10 mouse cellular contexts compared by ENCODE assay signal in genomic region chr12:112744211-112744610, GRCm38 (mm10). TPM values are rescaled to one million over a fixed set of nuclear protein-coding genes. Genes with fewer than 3 reads are reported as not detected.
DNase-seq lines count a peak whose midpoint lies in the region; ATAC-seq lines count a peak whose summit lies in the region.
"Had no signal": no experiment of that assay in that cellular context is flagged by ENCODE, and none has a peak within 500 bp of the region (broad histone marks: within the 10 kb centered on the region; RNA-seq: fewer than 3 reads in every experiment).

No protein-coding gene starts in this region.

- H3K27ac ChIP-seq in heart, embryonic 12.5 days (ENCODE audit: poor library complexity, severe bottlenecking) = no peak overlapping the region
- H3K27ac ChIP-seq in midbrain, embryonic 12.5 days (replicated peaks) = no peak overlapping the region
- H3K27ac ChIP-seq in midbrain, embryonic 11.5 days (ENCODE audit: low read depth, low read length) = no peak overlapping the region
- no peak overlapping the region for H3K27ac ChIP-seq in hindbrain, embryonic 11.5 days (ENCODE audit: low read depth, low read length)
- H3K27ac ChIP-seq in limb, embryonic 10.5 days = 0 out of 2 replicates have a peak overlapping the region, but pooled peaks have one; percentile 21

- H3K9ac ChIP-seq in heart, embryonic 12.5 days = peak overlapping the region; percentile 28; the same call in 1 of the 2 replicates
- peak overlapping the region; percentile 8; the same call in 1 of the 2 replicates for H3K9ac ChIP-seq in midbrain, embryonic 12.5 days (replicated peaks)
- no peak overlapping the region for H3K9ac ChIP-seq in midbrain, embryonic 11.5 days (ENCODE audit: low read length)
- 0 out of 2 replicates have a peak overlapping the region, but pooled peaks have one; percentile 19 for H3K9ac ChIP-seq in hindbrain, embryonic 11.5 days (ENCODE audit: low read depth, low read length)

- no peaks in the 10 kb centered on the region for H3K9me3 ChIP-seq in heart, embryonic 12.5 days (replicated peaks)
- H3K9me3 ChIP-seq in midbrain, embryonic 12.5 days = no peaks in the 10 kb centered on the region
- no peaks in the 10 kb centered on the region for H3K9me3 ChIP-seq in midbrain, embryonic 11.5 days (ENCODE audit: control insufficient read depth, low read length)
- H3K9me3 ChIP-seq in hindbrain, embryonic 11.5 days (ENCODE audit: control insufficient read depth, low read length) = no peaks in the 10 kb centered on the region
- no peaks in the 10 kb centered on the region for H3K9me3 ChIP-seq in limb, embryonic 10.5 days (replicated peaks)

- intact Hi-C loops in heart, postnatal 25 days (cut with DNase I) = no loop called here

- no peak overlapping the region for H3K4me3 ChIP-seq in heart, embryonic 12.5 days
- no peak overlapping the region for H3K4me3 ChIP-seq in midbrain, embryonic 12.5 days
- H3K4me3 ChIP-seq in midbrain, embryonic 11.5 days (ENCODE audit: low read depth, low read length) = no peak overlapping the region
- no peak overlapping the region for H3K4me3 ChIP-seq in hindbrain, embryonic 11.5 days (ENCODE audit: low read depth, low read length)
- H3K4me3 ChIP-seq in limb, embryonic 10.5 days = no peak overlapping the region

- H3K36me3 ChIP-seq in heart, embryonic 12.5 days = peaks cover 12% of the 10 kb centered on the region
- peaks cover 4% of the 10 kb centered on the region for H3K36me3 ChIP-seq in midbrain, embryonic 12.5 days
- H3K36me3 ChIP-seq in midbrain, embryonic 11.5 days (ENCODE audit: control insufficient read depth, insufficient read depth, low read length) = no peaks in the 10 kb centered on the region
- no peaks in the 10 kb centered on the region for H3K36me3 ChIP-seq in hindbrain, embryonic 11.5 days (ENCODE audit: control insufficient read depth, insufficient read depth, low read length)
- H3K36me3 ChIP-seq in limb, embryonic 10.5 days = peaks cover 31% of the 10 kb centered on the region

- H3K4me2 ChIP-seq in heart, embryonic 12.5 days = no peak overlapping the region
- H3K4me2 ChIP-seq in midbrain, embryonic 12.5 days (replicated peaks) = no peak overlapping the region
- H3K4me2 ChIP-seq in midbrain, embryonic 11.5 days = no peak overlapping the region
- no peak overlapping the region for H3K4me2 ChIP-seq in hindbrain, embryonic 11.5 days (replicated peaks; ENCODE audit: low read depth, low read length)

- no peak for DNase-seq in heart, postnatal 25 days (ENCODE audit: low spot score)
- DNase-seq in midbrain, embryonic 11.5 days (ENCODE audit: low spot score, missing footprints) = no peak
- DNase-seq in hindbrain, embryonic 11.5 days (ENCODE audit: low spot score) = no peak
- no peak for DNase-seq in limb, embryonic 10.5 days (ENCODE audit: low spot score)
- DNase-seq in yolk sac, embryonic 10.5 days (ENCODE audit: low spot score) = no peak
- DNase-seq: kidney, adult 8-10 months; thymus, postnatal 25 days had no signal

- H3K4me1 ChIP-seq in heart, embryonic 12.5 days (replicated peaks) = peaks cover 32% of the 10 kb centered on the region
- H3K4me1 ChIP-seq in midbrain, embryonic 12.5 days = peaks cover 14% of the 10 kb centered on the region
- peaks cover 5% of the 10 kb centered on the region for H3K4me1 ChIP-seq in midbrain, embryonic 11.5 days (ENCODE audit: control insufficient read depth, insufficient read depth, low read length)
- no peaks in the 10 kb centered on the region; the same call in 1 of the 2 replicates for H3K4me1 ChIP-seq in hindbrain, embryonic 11.5 days (replicated peaks; ENCODE audit: control insufficient read depth, insufficient read depth, low read length)
- peaks cover 35% of the 10 kb centered on the region for H3K4me1 ChIP-seq in limb, embryonic 10.5 days

- 88% methylated on average over 11 of the region's 11 CpGs for WGBS in heart, embryonic 12.5 days
- 86% methylated on average over 11 of the region's 11 CpGs for WGBS in midbrain, embryonic 12.5 days
- 87% methylated on average over 10 of the region's 11 CpGs for WGBS in midbrain, embryonic 11.5 days
- WGBS in hindbrain, embryonic 11.5 days = 86% methylated on average over 11 of the region's 11 CpGs
- 70% methylated on average over 11 of the region's 11 CpGs for WGBS in limb, embryonic 10.5 days

- no peak for ATAC-seq in heart, embryonic 12.5 days (ENCODE audit: insufficient number of reproducible peaks, low FRiP score)
- ATAC-seq in midbrain, embryonic 12.5 days (ENCODE audit: low FRiP score, low read depth) = no peak
- no peak for ATAC-seq in midbrain, embryonic 11.5 days (ENCODE audit: low FRiP score)
- ATAC-seq in hindbrain, embryonic 11.5 days (ENCODE audit: low FRiP score) = no peak
- ATAC-seq: activated CD4-positive, CD25-positive, alpha-beta regulatory T cell, adult 4 months had no signal

- H3K27me3 ChIP-seq in heart, embryonic 12.5 days (replicated peaks) = no peaks in the 10 kb centered on the region
- H3K27me3 ChIP-seq in midbrain, embryonic 12.5 days = no peaks in the 10 kb centered on the region
- no peaks in the 10 kb centered on the region for H3K27me3 ChIP-seq in midbrain, embryonic 11.5 days (ENCODE audit: control insufficient read depth, insufficient read depth, low read length)
- no peaks in the 10 kb centered on the region for H3K27me3 ChIP-seq in hindbrain, embryonic 11.5 days (ENCODE audit: control insufficient read depth, insufficient read depth, low read length)
- no peaks in the 10 kb centered on the region for H3K27me3 ChIP-seq in limb, embryonic 10.5 days (ENCODE audit: low read depth, poor library complexity, severe bottlenecking)

RNA-seq across cellular contexts. Expression of gene Pld4, which starts 16.2 kb away (rescaled TPM):
- polyA plus RNA-seq in heart, embryonic 12.5 days (2016; fragmentation: Nextera tagmentation; extraction: Ambion mirVana) = 3.0 and 4.2 TPM in 2 replicates
- total RNA-seq in heart, postnatal 25 days (2021) = 1 to 10 TPM; 5.6 to 6.9 TPM
- polyA plus RNA-seq in midbrain, embryonic 12.5 days (2016; fragmentation: Nextera tagmentation; extraction: Ambion mirVana) = 4.7 and 6.7 TPM in 2 replicates
- 3.5 and 4.2 TPM in 2 replicates for polyA plus RNA-seq in midbrain, embryonic 11.5 days (2014; fragmentation: Nextera tagmentation; extraction: Ambion mirVana)
- polyA plus RNA-seq in hindbrain, embryonic 11.5 days (2014; fragmentation: Nextera tagmentation; extraction: Ambion mirVana) = 4.7 and 6.2 TPM in 2 replicates
- 2.1 and 3.5 TPM in 2 replicates for polyA plus RNA-seq in limb, embryonic 10.5 days (2016; fragmentation: Nextera tagmentation; extraction: Ambion mirVana)

RNA-seq across cellular contexts. Expression of gene Cep170b, which starts 24.0 kb away (rescaled TPM):
- 7.0 and 7.3 TPM in 2 replicates for polyA plus RNA-seq in heart, embryonic 12.5 days (2016; fragmentation: Nextera tagmentation; extraction: Ambion mirVana)
- 1 to 10 TPM; 7.7 to 9.8 TPM for total RNA-seq in heart, postnatal 25 days (2021)
- polyA plus RNA-seq in midbrain, embryonic 12.5 days (2016; fragmentation: Nextera tagmentation; extraction: Ambion mirVana) = 15.0 and 16.8 TPM in 2 replicates
- 5.2 and 5.5 TPM in 2 replicates for polyA plus RNA-seq in midbrain, embryonic 11.5 days (2014; fragmentation: Nextera tagmentation; extraction: Ambion mirVana)
- 8.5 and 8.7 TPM in 2 replicates for polyA plus RNA-seq in hindbrain, embryonic 11.5 days (2014; fragmentation: Nextera tagmentation; extraction: Ambion mirVana)
- polyA plus RNA-seq in limb, embryonic 10.5 days (2016; fragmentation: Nextera tagmentation; extraction: Ambion mirVana) = 6.7 and 12.3 TPM in 2 replicates

RNA-seq across cellular contexts. Expression of gene Ahnak2, which starts 58.2 kb away (rescaled TPM):
- polyA plus RNA-seq in heart, embryonic 12.5 days (2016; fragmentation: Nextera tagmentation; extraction: Ambion mirVana) = 1.3 and 1.4 TPM in 2 replicates
- total RNA-seq in heart, postnatal 25 days (2021) = 10 to 100 TPM; 15.3 to 16.5 TPM
- polyA plus RNA-seq in midbrain, embryonic 12.5 days (2016; fragmentation: Nextera tagmentation; extraction: Ambion mirVana) = 0.25 and 0.37 TPM in 2 replicates
- polyA plus RNA-seq in midbrain, embryonic 11.5 days (2014; fragmentation: Nextera tagmentation; extraction: Ambion mirVana) = 0.07 and 0.22 TPM in 2 replicates
- polyA plus RNA-seq in hindbrain, embryonic 11.5 days (2014; fragmentation: Nextera tagmentation; extraction: Ambion mirVana) = 0.21 and 0.29 TPM in 2 replicates
- 0.15 and 0.18 TPM in 2 replicates for polyA plus RNA-seq in limb, embryonic 10.5 days (2016; fragmentation: Nextera tagmentation; extraction: Ambion mirVana)
- polyA plus RNA-seq: activated CD4-positive, CD25-positive, alpha-beta regulatory T cell, adult 4 months had no signal
